Mouse (Mus musculus): Measurements from ENCODE around the gene Prdx1. TPM values are rescaled to one million over a fixed set of nuclear protein-coding genes. Genes with fewer than 3 reads are reported as not detected.
A peak's percentile ranks its signal among the peaks of the same experiment; 100 is the strongest.
"Not testable (repeated sequence)": the region's sequence is repeated elsewhere in the genome, so short reads cannot be mapped to it uniquely, and the experiment has no call there.

Gene Prdx1
- polyA plus RNA-seq, 1 experiment = 27.8 TPM

DNA sequence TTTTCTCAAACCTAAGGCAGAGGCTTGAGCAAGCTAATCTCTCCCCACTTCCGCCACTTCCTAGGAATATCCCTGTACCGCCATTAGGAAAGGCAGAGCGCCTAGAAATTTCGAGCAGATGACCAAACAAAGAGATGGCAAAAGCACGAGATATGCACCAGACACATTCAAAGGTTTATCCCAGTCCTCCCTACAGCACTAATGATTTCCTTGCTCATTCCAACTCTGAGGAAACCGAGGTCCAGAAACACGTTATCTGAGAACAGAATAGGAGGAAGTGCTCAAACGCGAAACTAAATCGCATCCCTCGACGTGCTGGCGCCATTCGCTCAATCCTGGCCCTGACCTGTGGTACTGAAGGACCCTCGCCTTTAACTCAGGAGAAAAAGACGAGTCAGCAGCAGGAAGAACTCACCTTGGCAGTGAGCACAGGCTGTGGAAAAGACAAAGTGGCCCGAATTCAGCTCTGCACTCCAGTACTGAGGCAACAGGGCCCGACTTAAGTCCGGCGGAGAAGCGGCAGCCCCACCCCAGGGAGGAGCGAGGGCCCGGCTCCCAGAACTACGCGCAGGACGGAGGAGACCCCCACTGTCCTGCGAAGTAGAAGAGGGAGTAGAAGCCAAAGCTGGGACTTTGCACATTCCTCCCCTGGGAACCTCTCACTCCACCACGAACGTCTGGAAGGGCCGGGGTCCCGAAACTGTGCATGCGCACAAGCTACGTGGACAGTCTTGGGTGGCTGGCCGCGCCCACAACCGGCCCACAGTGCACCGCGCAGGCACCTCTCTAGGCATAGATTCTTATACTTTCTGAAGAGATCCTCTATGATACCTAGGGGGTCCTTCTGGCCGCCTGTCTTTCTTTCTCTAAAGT lies 34.2 kb upstream of the Prdx1 start, which contains the start of gene Akr1a1:
Gene Akr1a1, minus strand, starts transcription at position 757 of the 873 bp plus-strand sequence.
- Histone ChIP-seq H3K27ac (ENCODE audit: insufficient read depth, low read length) (peak within 1 kb of the TSS; percentile 84), H3K4me1 (ENCODE audit: control insufficient read depth, insufficient read depth, insufficient read length) (peaks cover 5% of the 10 kb centered on the region; the same call in 1 of the 2 replicates), H3K27me3 (ENCODE audit: control insufficient read depth, insufficient read depth, low read length) (no peaks in the 10 kb centered on the region), H3K4me3 (ENCODE audit: extremely low read depth, insufficient read depth, insufficient read length) (peak within 1 kb of the TSS; percentile 97), H3K36me3 (ENCODE audit: control insufficient read depth, insufficient read depth, low read length) (peaks cover 2% of the 10 kb centered on the region; the same call in 1 of the 2 replicates)
- under 1% methylated on average over 39 of the region's 39 CpGs for WGBS
- TF ChIP-seq CTCF (IDR thresholded peaks at IDR 0.05; ENCODE audit: extremely low read depth, insufficient read depth, insufficient read length, insufficient replicate concordance) = no peak
- TF ChIP-seq POLR2A (IDR thresholded peaks at IDR 0.05; ENCODE audit: low read depth, low read length) = peak; percentile 74; the same call in 1 of the 2 replicates
- DNase-seq (ENCODE audit: low read depth in 1 of 2, low spot score in 2 of 2) = peak; percentile 65 to 90

DNA sequence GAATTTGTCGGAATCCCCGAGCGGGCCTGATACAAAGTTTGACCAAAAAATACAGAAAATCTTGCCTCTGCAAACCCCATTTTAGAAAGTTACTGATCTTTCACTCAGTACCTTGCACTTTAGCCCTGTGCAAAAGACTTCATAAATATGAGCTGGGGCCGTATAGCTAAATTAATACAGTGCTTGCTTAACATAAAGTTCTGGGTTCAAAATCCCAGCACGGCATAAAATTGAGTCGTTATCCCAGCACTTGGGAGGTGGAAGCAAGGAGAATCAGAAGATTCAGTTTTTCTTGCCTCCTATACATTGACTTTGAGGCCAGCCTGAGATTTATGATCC lies 33.6 kb upstream of the Prdx1 start:
- peaks cover 5% of the 10 kb centered on the region; the same call in 1 of the 2 replicates for H3K4me1 ChIP-seq (ENCODE audit: control insufficient read depth, insufficient read depth, insufficient read length)
- no peak overlapping the region for H3K27ac ChIP-seq (ENCODE audit: insufficient read depth, low read length)
- 7% methylated on average over 6 of the region's 6 CpGs for WGBS
- peaks cover 2% of the 10 kb centered on the region; the same call in 1 of the 2 replicates for H3K36me3 ChIP-seq (ENCODE audit: control insufficient read depth, insufficient read depth, low read length)
- no peaks in the 10 kb centered on the region for H3K27me3 ChIP-seq (ENCODE audit: control insufficient read depth, insufficient read depth, low read length)
- H3K4me3 ChIP-seq (ENCODE audit: extremely low read depth, insufficient read depth, insufficient read length) = peak overlapping the region; percentile 97; the same call in 1 of the 2 replicates
- TF ChIP-seq CTCF (IDR thresholded peaks at IDR 0.05; ENCODE audit: extremely low read depth, insufficient read depth, insufficient read length, insufficient replicate concordance) = no peak
- TF ChIP-seq POLR2A (IDR thresholded peaks at IDR 0.05; ENCODE audit: low read depth, low read length) = no peak
- no peak for DNase-seq (ENCODE audit: low read depth in 1 of 2, low spot score in 2 of 2)

GRCm38 (mm10) chr4:116653228-116653627 lies 32.1 kb upstream of the Prdx1 start:
- H3K4me1 ChIP-seq (ENCODE audit: control insufficient read depth, insufficient read depth, insufficient read length) = peaks cover 5% of the 10 kb centered on the region; the same call in 1 of the 2 replicates
- no peaks in the 10 kb centered on the region for H3K27me3 ChIP-seq (ENCODE audit: control insufficient read depth, insufficient read depth, low read length)
- no peak for DNase-seq (ENCODE audit: low read depth in 1 of 2, low spot score in 2 of 2)
- no peak for TF ChIP-seq CTCF (IDR thresholded peaks at IDR 0.05; ENCODE audit: extremely low read depth, insufficient read depth, insufficient read length, insufficient replicate concordance)
- TF ChIP-seq POLR2A (IDR thresholded peaks at IDR 0.05; ENCODE audit: low read depth, low read length) = no peak
- WGBS = 91% methylated on average over 6 of the region's 6 CpGs
- H3K27ac ChIP-seq (ENCODE audit: insufficient read depth, low read length) = no peak overlapping the region
- H3K36me3 ChIP-seq (ENCODE audit: control insufficient read depth, insufficient read depth, low read length) = no peaks in the 10 kb centered on the region
- H3K4me3 ChIP-seq (ENCODE audit: extremely low read depth, insufficient read depth, insufficient read length) = no peak overlapping the region

GRCm38 (mm10) chr4:116655100-116655499 lies 30.2 kb upstream of the Prdx1 start:
- no peaks in the 10 kb centered on the region for H3K27me3 ChIP-seq (ENCODE audit: control insufficient read depth, insufficient read depth, low read length)
- no peak for TF ChIP-seq POLR2A (IDR thresholded peaks at IDR 0.05; ENCODE audit: low read depth, low read length)
- no peak for TF ChIP-seq CTCF (IDR thresholded peaks at IDR 0.05; ENCODE audit: extremely low read depth, insufficient read depth, insufficient read length, insufficient replicate concordance)
- WGBS = 30% methylated on average over 2 of the region's 2 CpGs

DNA sequence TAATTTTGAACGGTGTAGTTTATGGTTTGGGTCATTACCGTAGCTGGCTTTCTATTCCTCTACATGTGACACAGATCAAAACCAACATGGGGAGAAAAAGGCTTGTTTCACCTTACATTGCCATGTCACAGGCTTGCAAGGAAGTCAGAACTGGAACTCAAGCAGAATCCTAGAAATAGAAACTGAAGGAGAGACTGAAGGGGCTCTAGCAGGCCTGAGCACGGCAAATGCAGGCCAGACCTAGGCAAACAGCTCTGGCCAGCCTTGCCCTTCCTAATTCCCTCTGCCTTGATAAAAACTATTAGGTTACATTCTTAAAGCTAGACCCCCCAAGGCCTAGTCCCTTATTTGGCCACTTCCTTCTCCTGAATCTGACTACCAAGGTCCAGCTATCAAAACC lies 29.7 kb upstream of the Prdx1 start:
- no peaks in the 10 kb centered on the region for H3K36me3 ChIP-seq (ENCODE audit: control insufficient read depth, insufficient read depth, low read length)
- 80% methylated on average over 3 of the region's 3 CpGs for WGBS
- H3K27ac ChIP-seq (ENCODE audit: insufficient read depth, low read length) = no peak overlapping the region
- DNase-seq (ENCODE audit: low read depth in 1 of 2, low spot score in 2 of 2) = no peak
- TF ChIP-seq POLR2A (IDR thresholded peaks at IDR 0.05; ENCODE audit: low read depth, low read length) = no peak
- TF ChIP-seq CTCF (IDR thresholded peaks at IDR 0.05; ENCODE audit: extremely low read depth, insufficient read depth, insufficient read length, insufficient replicate concordance) = no peak
- no peak overlapping the region for H3K4me3 ChIP-seq (ENCODE audit: extremely low read depth, insufficient read depth, insufficient read length)
- no peaks in the 10 kb centered on the region for H3K27me3 ChIP-seq (ENCODE audit: control insufficient read depth, insufficient read depth, low read length)
- H3K4me1 ChIP-seq (ENCODE audit: control insufficient read depth, insufficient read depth, insufficient read length) = no peaks in the 10 kb centered on the region

More at GRCm38 (mm10) chr4:116655100-116655499, 30.2 kb upstream of the Prdx1 start:
- peaks cover 3% of the 10 kb centered on the region; the same call in 1 of the 2 replicates for H3K4me1 ChIP-seq (ENCODE audit: control insufficient read depth, insufficient read depth, insufficient read length)
- H3K4me3 ChIP-seq (ENCODE audit: extremely low read depth, insufficient read depth, insufficient read length) = no peak overlapping the region
- H3K36me3 ChIP-seq (ENCODE audit: control insufficient read depth, insufficient read depth, low read length) = no peaks in the 10 kb centered on the region
- no peak overlapping the region for H3K27ac ChIP-seq (ENCODE audit: insufficient read depth, low read length)
- no peak for DNase-seq (ENCODE audit: low read depth in 1 of 2, low spot score in 2 of 2)

GRCm38 (mm10) chr4:116657971-116658370 lies 27.4 kb upstream of the Prdx1 start:
- WGBS = 83% methylated on average over 3 of the region's 3 CpGs
- no peak for TF ChIP-seq POLR2A (IDR thresholded peaks at IDR 0.05; ENCODE audit: low read depth, low read length)
- TF ChIP-seq CTCF (IDR thresholded peaks at IDR 0.05; ENCODE audit: extremely low read depth, insufficient read depth, insufficient read length, insufficient replicate concordance) = no peak
- no peaks in the 10 kb centered on the region for H3K4me1 ChIP-seq (ENCODE audit: control insufficient read depth, insufficient read depth, insufficient read length)
- no peaks in the 10 kb centered on the region for H3K36me3 ChIP-seq (ENCODE audit: control insufficient read depth, insufficient read depth, low read length)
- H3K27ac ChIP-seq (ENCODE audit: insufficient read depth, low read length) = no peak overlapping the region
- H3K27me3 ChIP-seq (ENCODE audit: control insufficient read depth, insufficient read depth, low read length) = no peaks in the 10 kb centered on the region
- no peak for DNase-seq (ENCODE audit: low read depth in 1 of 2, low spot score in 2 of 2)
- no peak overlapping the region for H3K4me3 ChIP-seq (ENCODE audit: extremely low read depth, insufficient read depth, insufficient read length)

GRCm38 (mm10) chr4:116659474-116659873 lies 25.9 kb upstream of the Prdx1 start:
- WGBS = 83% methylated on average over 2 of the region's 2 CpGs
- DNase-seq (ENCODE audit: low read depth in 1 of 2, low spot score in 2 of 2) = no peak

DNA sequence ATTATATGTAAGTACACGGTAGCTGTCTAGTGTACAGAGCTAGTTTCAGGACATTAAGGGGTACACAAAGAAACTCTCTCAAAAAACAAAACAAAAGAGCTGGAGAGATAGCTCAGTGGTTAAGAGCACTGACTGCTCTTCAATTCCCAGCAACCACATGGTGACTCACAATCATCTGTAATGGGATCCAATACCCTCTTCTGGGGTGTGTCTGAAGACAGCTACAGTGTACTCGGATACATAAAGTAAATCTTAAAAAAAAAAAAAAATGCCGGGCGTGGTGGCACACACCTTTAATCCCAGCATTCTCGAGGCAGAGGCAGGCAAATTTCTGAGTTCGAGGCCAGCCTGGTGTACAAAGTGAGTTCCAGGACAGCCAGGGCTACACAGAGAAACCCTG lies 25.4 kb upstream of the Prdx1 start:
- not testable (repeated sequence) for H3K27ac ChIP-seq (ENCODE audit: insufficient read depth, low read length); H3K4me3 ChIP-seq (ENCODE audit: extremely low read depth, insufficient read depth, insufficient read length); H3K27me3 ChIP-seq (ENCODE audit: control insufficient read depth, insufficient read depth, low read length); H3K4me1 ChIP-seq (ENCODE audit: control insufficient read depth, insufficient read depth, insufficient read length); H3K36me3 ChIP-seq (ENCODE audit: control insufficient read depth, insufficient read depth, low read length); DNase-seq (ENCODE audit: low read depth in 1 of 2, low spot score in 2 of 2)
- WGBS = 90% methylated on average over 6 of the region's 6 CpGs

More at GRCm38 (mm10) chr4:116659474-116659873, 25.9 kb upstream of the Prdx1 start:
- no peaks in the 10 kb centered on the region for H3K27me3 ChIP-seq (ENCODE audit: control insufficient read depth, insufficient read depth, low read length)
- no peaks in the 10 kb centered on the region for H3K4me1 ChIP-seq (ENCODE audit: control insufficient read depth, insufficient read depth, insufficient read length)
- H3K27ac ChIP-seq (ENCODE audit: insufficient read depth, low read length) = no peak overlapping the region
- no peak overlapping the region for H3K4me3 ChIP-seq (ENCODE audit: extremely low read depth, insufficient read depth, insufficient read length)
- TF ChIP-seq CTCF (IDR thresholded peaks at IDR 0.05; ENCODE audit: extremely low read depth, insufficient read depth, insufficient read length, insufficient replicate concordance) (no peak), POLR2A (IDR thresholded peaks at IDR 0.05; ENCODE audit: low read depth, low read length) (no peak)
- no peaks in the 10 kb centered on the region for H3K36me3 ChIP-seq (ENCODE audit: control insufficient read depth, insufficient read depth, low read length)

All from spleen, adult 2 months (tissue).